Mouse (Mus musculus): ENCODE data around the gene Dbp.
"Not testable (repeated sequence)": the region's sequence is repeated elsewhere in the genome, so short reads cannot be mapped to it uniquely, and the experiment has no call there.

The Dbp gene

GRCm38 (mm10) chr7:45704730-45705442 lies at the start of gene Dbp:
Gene Dbp, plus strand, starts transcription at chr7:45705088.
- in situ Hi-C loops (cut with MboI, MseI): no loop called here

GRCm38 (mm10) chr7:45660746-45661478 lies 44.0 kb upstream of the Dbp start:
- in situ Hi-C loops (cut with MboI, MseI): no loop called here

- in situ Hi-C loops (cut with MboI, MseI): not testable (repeated sequence)
Measured at GRCm38 (mm10) chr7:45661702-45662101, 43.2 kb upstream of the Dbp start.

GRCm38 (mm10) chr7:45665303-45666138 lies 39.4 kb upstream of the Dbp start:
- in situ Hi-C loops (cut with MboI, MseI): no loop called here

GRCm38 (mm10) chr7:45666161-45666560 lies 38.7 kb upstream of the Dbp start, which contains the start of gene Fut2:
Gene Fut2, minus strand, starts transcription at chr7:45666394.
- in situ Hi-C loops (cut with MboI, MseI): no loop called here

- in situ Hi-C loops (cut with MboI, MseI): no loop called here
Measured at GRCm38 (mm10) chr7:45667761-45668160, 37.1 kb upstream of the Dbp start.

GRCm38 (mm10) chr7:45668921-45669320 lies 36.0 kb upstream of the Dbp start:
- in situ Hi-C loops (cut with MboI, MseI): no loop called here

- in situ Hi-C loops (cut with MboI, MseI): no loop called here
Measured at GRCm38 (mm10) chr7:45677627-45678295, 27.1 kb upstream of the Dbp start.

GRCm38 (mm10) chr7:45678513-45678912 lies 26.4 kb upstream of the Dbp start:
- in situ Hi-C loops (cut with MboI, MseI): no loop called here

GRCm38 (mm10) chr7:45679966-45680621 lies 24.8 kb upstream of the Dbp start:
- in situ Hi-C loops (cut with MboI, MseI): no loop called here

GRCm38 (mm10) chr7:45681046-45681736 lies 23.7 kb upstream of the Dbp start:
- in situ Hi-C loops (cut with MboI, MseI): no loop called here

GRCm38 (mm10) chr7:45682144-45683126 lies 22.5 kb upstream of the Dbp start:
- in situ Hi-C loops (cut with MboI, MseI): no loop called here

GRCm38 (mm10) chr7:45683396-45684050 lies 21.4 kb upstream of the Dbp start, which contains the start of gene Ntn5:
Gene Ntn5, plus strand, starts transcription at chr7:45684022.
- in situ Hi-C loops (cut with MboI, MseI): no loop called here

- in situ Hi-C loops (cut with MboI, MseI): no loop called here
Measured at GRCm38 (mm10) chr7:45685811-45686210, 19.1 kb upstream of the Dbp start.

- in situ Hi-C loops (cut with MboI, MseI): no loop called here
Measured at GRCm38 (mm10) chr7:45686841-45687240, 18.0 kb upstream of the Dbp start.

GRCm38 (mm10) chr7:45689099-45689498 lies 15.8 kb upstream of the Dbp start:
- in situ Hi-C loops (cut with MboI, MseI): no loop called here

- in situ Hi-C loops (cut with MboI, MseI): no loop called here
Measured at GRCm38 (mm10) chr7:45689800-45690199, 15.1 kb upstream of the Dbp start.

GRCm38 (mm10) chr7:45692364-45692763 lies 12.5 kb upstream of the Dbp start:
- in situ Hi-C loops (cut with MboI, MseI): no loop called here
